Mouse (Mus musculus) heart, embryonic 13.5 days (tissue): ENCODE data around the gene Pla2g4c. TPM values are rescaled to one million over a fixed set of nuclear protein-coding genes. Genes with fewer than 3 reads are reported as not detected.

Experiments
- ATAC-seq: fragments of 200-750 bp; cut with Nextera tagmentation; 2 replicates; pipeline ENCODE4 v1.8.0; 2017; ENCODE audit warnings: moderate TSS enrichment; ENCODE audit not compliant: insufficient number of reproducible peaks, low FRiP score, low TSS enrichment; ENCODE audit errors: extremely low read depth
- H3K27ac ChIP-seq: fragments of 300-500 bp; sonication (generic); replicated peaks from 2 replicates; pipeline ENCODE4 v1.5.1; 2015; ENCODE audit warnings: moderate library complexity, mild to moderate bottlenecking, inconsistent platforms
- H3K27me3 ChIP-seq: fragments of 300-500 bp; sonication (generic); replicated peaks from 2 replicates; pipeline ENCODE4 v1.6.1; 2015; ENCODE audit warnings: mild to moderate bottlenecking, inconsistent platforms
- H3K36me3 ChIP-seq: fragments of 300-500 bp; sonication (generic); 2 replicates; pipeline ENCODE4 v1.6.1; 2015; ENCODE audit warnings: mild to moderate bottlenecking, inconsistent platforms
- H3K4me1 ChIP-seq: fragments of 300-500 bp; sonication (generic); 2 replicates; pipeline ENCODE4 v1.6.1; 2015; ENCODE audit warnings: inconsistent platforms
- H3K4me2 ChIP-seq: fragments of 300-500 bp; sonication (generic); 2 replicates; pipeline ENCODE4 v1.6.1; 2015; ENCODE audit warnings: inconsistent platforms, mild to moderate bottlenecking, moderate library complexity
- H3K4me3 ChIP-seq: fragments of 300-500 bp; sonication (generic); 2 replicates; pipeline ENCODE4 v1.5.1; 2015; ENCODE audit warnings: moderate library complexity, mild to moderate bottlenecking, inconsistent platforms
- H3K9ac ChIP-seq: fragments of 300-500 bp; sonication (generic); 2 replicates; pipeline ENCODE4 v1.6.1; 2015; ENCODE audit warnings: inconsistent platforms, mild to moderate bottlenecking, moderate library complexity
- H3K9me3 ChIP-seq: fragments of 300-500 bp; sonication (generic); 2 replicates; pipeline ENCODE4 v1.6.1; 2016; ENCODE audit warnings: inconsistent platforms
- WGBS: fragments of 180-500 bp; shearing (Covaris S2); methylation state at CpG from one replicate; pipeline ENCODE4 v1.1.7; 2015; ENCODE audit warnings: mixed read lengths; 5-methylcytosine and 5-hydroxymethylcytosine counted together
- polyA plus RNA-seq: library from polyadenylated mRNA; unstranded; fragments of >200 nt; fragmentation: Nextera tagmentation; extraction: Ambion mirVana; gene quantifications from 2 replicates; pipeline ENCODE4 v1.2.1, GENCODE M21; 2015

The Pla2g4c gene
- polyA plus RNA-seq, 1 experiment from 2014 or later = 0.51 TPM

DNA sequence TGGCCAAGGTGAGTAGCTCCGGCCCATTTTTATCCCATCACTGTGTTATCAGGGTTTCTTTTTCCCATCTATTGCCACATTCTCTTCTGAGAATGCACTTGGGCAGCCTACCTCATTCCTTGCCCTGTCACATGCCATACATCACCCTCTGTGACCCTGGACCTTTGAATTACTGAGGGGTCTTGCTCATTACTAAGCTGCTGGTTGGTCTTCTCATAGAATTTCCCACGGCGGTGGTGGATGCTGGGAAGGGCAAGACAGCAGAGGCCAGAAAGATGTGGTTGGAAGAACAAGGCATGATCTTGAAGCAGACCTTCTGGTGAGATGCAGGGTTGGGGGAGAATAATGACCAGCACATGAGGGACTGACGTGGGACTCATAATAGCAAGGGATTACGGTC, 25.6 kb upstream of the Pla2g4c start:
- H3K4me2 ChIP-seq = no peak overlapping the region
- H3K27ac ChIP-seq = no peak overlapping the region
- 91% methylated on average over 5 of the region's 5 CpGs for WGBS
- no peaks in the 10 kb centered on the region for H3K9me3 ChIP-seq
- H3K27me3 ChIP-seq = no peaks in the 10 kb centered on the region
- ATAC-seq = no peak
- no peak overlapping the region for H3K4me3 ChIP-seq
- H3K36me3 ChIP-seq = peaks cover 100% of the 10 kb centered on the region
- no peak overlapping the region for H3K9ac ChIP-seq
- H3K4me1 ChIP-seq = no peaks in the 10 kb centered on the region

DNA sequence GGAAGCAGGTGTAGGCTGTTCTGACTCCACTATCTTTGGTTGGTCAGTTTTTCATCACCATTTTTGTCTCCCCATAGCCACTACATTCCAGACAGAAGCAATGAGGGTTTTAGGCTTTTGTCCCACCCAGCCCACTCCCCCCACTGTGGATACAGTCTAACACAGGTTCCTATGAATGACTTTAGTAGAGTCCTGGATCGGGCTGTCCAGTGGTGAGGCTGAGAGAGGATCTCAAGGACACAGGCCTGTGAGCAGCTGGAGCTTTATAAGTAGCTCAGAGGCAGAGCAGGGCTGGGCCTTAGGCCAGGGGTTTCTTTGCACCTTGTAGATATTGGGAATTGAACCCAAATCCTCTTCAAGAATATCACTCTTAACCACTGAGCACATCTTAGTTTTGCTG, 22.8 kb upstream of the Pla2g4c start:
- no peak overlapping the region for H3K9ac ChIP-seq
- no peak overlapping the region for H3K4me3 ChIP-seq
- H3K27ac ChIP-seq = no peak overlapping the region
- peaks cover 100% of the 10 kb centered on the region for H3K36me3 ChIP-seq
- WGBS = 81% methylated on average over 1 of the region's 1 CpGs
- no peak for ATAC-seq
- H3K27me3 ChIP-seq = no peaks in the 10 kb centered on the region
- no peaks in the 10 kb centered on the region for H3K9me3 ChIP-seq
- no peak overlapping the region for H3K4me2 ChIP-seq
- no peaks in the 10 kb centered on the region for H3K4me1 ChIP-seq

DNA sequence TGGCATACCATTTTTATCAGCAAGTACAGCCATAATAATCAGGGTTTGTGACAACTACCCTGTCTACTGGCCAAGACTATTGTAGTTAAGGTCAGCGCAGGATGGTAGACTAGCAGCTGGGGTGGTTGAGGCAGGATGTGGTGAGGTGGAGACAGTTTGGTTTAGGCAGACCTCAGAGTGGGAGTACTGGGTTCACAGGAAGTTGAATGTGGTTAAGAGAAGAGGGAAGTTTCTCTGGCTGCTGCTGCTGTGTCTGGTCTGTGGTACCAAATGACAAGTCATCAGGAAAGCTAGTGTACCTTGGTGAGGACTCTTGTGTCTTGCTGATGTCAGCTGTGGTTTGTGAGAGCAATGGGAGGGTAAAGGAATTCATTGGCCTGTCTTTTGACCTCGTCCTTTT, 21.7 kb upstream of the Pla2g4c start:
- no peaks in the 10 kb centered on the region for H3K4me1 ChIP-seq
- no peak overlapping the region for H3K27ac ChIP-seq
- H3K9ac ChIP-seq = no peak overlapping the region
- H3K27me3 ChIP-seq = no peaks in the 10 kb centered on the region
- H3K4me2 ChIP-seq = no peak overlapping the region
- peaks cover 100% of the 10 kb centered on the region for H3K36me3 ChIP-seq
- no peak overlapping the region for H3K4me3 ChIP-seq
- no peaks in the 10 kb centered on the region for H3K9me3 ChIP-seq
- ATAC-seq = no peak
- WGBS = 60% methylated on average over 2 of the region's 2 CpGs

DNA sequence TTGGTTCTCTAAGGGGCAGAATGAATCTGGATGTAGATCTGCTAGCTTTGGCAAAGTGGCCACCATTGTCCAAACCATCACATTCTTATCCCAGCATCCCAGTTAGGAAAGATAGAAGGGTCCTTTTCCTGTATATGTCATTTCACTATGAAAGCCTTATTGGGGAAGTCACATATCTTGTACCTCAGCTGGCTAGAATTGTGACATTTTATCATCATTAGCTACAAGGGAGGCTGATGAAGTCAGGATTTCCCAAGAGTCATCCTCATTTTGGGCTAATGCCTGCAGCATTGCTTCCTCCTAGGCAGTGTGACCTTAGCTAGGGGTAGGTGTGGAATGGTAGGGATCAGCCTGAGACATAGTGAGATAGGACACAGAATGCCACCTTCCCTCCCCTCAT, 21.1 kb upstream of the Pla2g4c start:
- no peaks in the 10 kb centered on the region for H3K9me3 ChIP-seq
- peaks cover 100% of the 10 kb centered on the region for H3K36me3 ChIP-seq
- no peak for ATAC-seq
- no peak overlapping the region for H3K9ac ChIP-seq
- no peak overlapping the region for H3K4me3 ChIP-seq
- no peak overlapping the region for H3K27ac ChIP-seq
- H3K4me1 ChIP-seq = no peaks in the 10 kb centered on the region
- no peaks in the 10 kb centered on the region for H3K27me3 ChIP-seq
- no peak overlapping the region for H3K4me2 ChIP-seq

DNA sequence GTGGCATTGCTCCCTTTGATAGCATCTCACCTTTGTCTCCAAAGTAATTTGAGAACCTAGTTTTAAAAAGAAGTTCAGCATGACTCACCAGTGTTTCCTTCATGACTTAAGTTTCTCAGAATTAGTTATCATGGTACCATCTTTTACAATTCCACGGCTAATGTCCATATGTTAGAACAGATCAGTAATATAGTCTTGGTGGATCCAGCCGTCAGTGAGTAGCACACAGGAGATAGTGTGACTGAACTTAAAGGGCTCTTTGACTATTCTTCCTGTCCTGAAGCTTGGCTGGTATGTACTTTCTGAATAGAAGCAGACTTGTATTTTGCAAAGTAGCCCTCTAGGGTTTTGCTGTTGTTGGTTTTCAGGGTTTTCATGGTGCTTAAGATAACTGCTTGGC, 15.0 kb upstream of the Pla2g4c start:
- no peak overlapping the region for H3K4me3 ChIP-seq
- H3K27ac ChIP-seq = no peak overlapping the region
- 81% methylated on average over 2 of the region's 2 CpGs for WGBS
- peaks cover 11% of the 10 kb centered on the region for H3K4me1 ChIP-seq
- ATAC-seq = no peak
- H3K4me2 ChIP-seq = no peak overlapping the region
- H3K9ac ChIP-seq = no peak overlapping the region
- peaks cover 94% of the 10 kb centered on the region for H3K36me3 ChIP-seq
- no peaks in the 10 kb centered on the region for H3K27me3 ChIP-seq
- no peaks in the 10 kb centered on the region for H3K9me3 ChIP-seq

DNA sequence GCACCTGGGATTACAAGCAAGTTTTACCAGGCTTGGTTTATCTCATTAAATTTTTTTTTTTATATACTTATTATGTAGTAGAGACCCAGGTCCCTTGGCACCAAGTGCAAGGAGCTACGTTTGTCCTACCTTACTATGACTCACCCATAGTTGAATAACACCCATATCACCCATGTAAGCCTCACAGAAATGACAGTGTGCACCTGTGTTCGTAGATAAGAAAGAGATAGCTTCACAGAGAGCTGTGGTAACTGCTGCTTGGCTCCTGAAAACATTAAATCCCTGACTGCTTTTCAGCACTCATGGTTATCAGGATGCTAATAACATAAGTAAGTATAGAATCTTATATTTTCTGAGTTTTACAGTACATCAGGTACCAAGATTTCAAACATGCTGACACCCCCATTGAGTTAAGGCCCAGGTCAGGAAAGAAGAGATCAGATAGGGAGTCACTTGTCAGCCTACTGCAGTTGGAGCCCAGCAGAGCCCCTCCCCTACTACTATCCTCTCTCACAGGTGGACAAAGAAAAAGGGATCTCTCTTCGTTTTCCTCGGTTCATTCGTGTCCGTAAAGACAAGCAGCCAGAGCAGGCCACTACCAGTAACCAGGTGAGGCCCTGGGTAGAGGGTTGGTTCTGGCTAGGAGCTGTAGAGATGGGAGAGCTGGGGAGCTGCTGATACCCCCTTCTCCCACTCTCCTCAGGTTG, 13.8 kb upstream of the Pla2g4c start:
- Histone ChIP-seq H3K9me3 (no peaks in the 10 kb centered on the region), H3K9ac (no peak overlapping the region), H3K4me2 (no peak overlapping the region), H3K27ac (no peak overlapping the region), H3K4me1 (peaks cover 11% of the 10 kb centered on the region), H3K36me3 (peaks cover 83% of the 10 kb centered on the region), H3K4me3 (no peak overlapping the region), H3K27me3 (no peaks in the 10 kb centered on the region)
- WGBS = 81% methylated on average over 6 of the region's 6 CpGs
- ATAC-seq = no peak

DNA sequence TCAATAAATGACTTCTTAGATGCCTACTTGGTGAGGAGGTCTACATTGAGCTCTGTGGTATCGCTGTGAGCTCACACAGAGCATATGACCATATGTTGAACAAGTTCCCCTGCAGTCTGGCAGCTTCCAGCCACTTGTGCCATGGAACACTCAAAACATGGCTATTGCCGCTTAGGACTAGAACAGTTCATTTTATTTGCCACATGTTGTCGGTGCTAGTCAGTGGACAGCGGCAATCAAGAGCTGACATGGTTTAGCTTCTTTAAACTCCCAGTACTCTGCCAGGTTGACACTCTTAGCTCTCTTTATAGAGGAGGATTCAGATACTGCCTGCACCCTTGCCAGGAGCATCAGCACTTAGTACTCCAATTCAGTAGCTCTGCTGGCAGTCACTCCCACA, 13.1 kb upstream of the Pla2g4c start:
- H3K27me3 ChIP-seq = no peaks in the 10 kb centered on the region
- no peak overlapping the region for H3K4me2 ChIP-seq
- H3K4me1 ChIP-seq = peaks cover 11% of the 10 kb centered on the region
- no peak overlapping the region for H3K4me3 ChIP-seq
- 90% methylated on average over 4 of the region's 4 CpGs for WGBS
- no peak for ATAC-seq
- no peaks in the 10 kb centered on the region for H3K9me3 ChIP-seq
- H3K27ac ChIP-seq = no peak overlapping the region
- H3K36me3 ChIP-seq = peaks cover 75% of the 10 kb centered on the region
- H3K9ac ChIP-seq = no peak overlapping the region

DNA sequence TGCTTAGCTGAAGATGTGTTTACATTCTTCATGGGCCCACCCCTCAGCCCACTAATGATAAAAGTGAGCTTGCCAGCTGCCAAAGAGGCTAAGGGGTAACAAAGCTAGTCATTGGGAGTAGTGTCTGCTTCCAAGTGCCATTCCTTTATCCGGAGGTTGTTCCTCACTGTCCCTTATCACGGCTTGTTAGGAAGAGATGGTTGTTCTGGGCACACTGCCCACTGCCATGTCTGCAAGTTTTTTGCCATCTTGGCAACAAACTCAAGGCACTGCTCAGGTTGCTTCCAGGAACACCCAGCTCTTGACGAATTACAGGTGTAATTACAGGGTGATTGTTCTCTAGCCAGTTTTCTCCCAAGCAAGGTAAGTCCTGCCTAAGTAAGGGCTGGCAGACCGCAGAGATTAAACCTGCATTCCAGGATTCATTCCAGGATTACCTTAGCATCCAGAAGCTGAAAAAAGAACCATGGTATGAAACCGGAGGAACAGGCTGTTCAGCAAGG, 10.3 kb upstream of the Pla2g4c start:
- ATAC-seq = no peak
- Histone ChIP-seq H3K9me3 (no peaks in the 10 kb centered on the region), H3K36me3 (peaks cover 48% of the 10 kb centered on the region), H3K27ac (no peak overlapping the region), H3K27me3 (no peaks in the 10 kb centered on the region), H3K4me1 (peaks cover 11% of the 10 kb centered on the region), H3K4me3 (no peak overlapping the region), H3K4me2 (no peak overlapping the region), H3K9ac (no peak overlapping the region)
- WGBS = 60% methylated on average over 5 of the region's 5 CpGs

DNA sequence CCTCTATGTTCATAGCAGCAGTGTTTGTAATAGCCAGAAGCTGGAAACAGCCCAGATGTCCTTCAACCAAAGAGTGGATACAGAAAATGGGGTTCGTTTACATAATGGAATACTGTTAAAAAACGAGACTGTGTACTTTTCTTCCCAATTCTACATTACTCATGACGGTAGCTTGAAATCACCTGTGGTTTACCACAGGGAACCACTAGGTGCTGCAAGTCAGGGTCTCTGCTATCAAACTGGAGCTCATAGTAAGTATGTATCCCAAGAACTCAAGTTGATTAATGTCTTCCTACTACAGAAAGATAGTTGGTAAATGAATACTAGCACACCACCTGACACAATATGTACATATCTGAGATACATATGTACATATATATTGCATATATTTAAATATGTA, 3.0 kb upstream of the Pla2g4c start:
- Histone ChIP-seq H3K9ac (no peak overlapping the region), H3K9me3 (no peaks in the 10 kb centered on the region), H3K36me3 (peaks cover 6% of the 10 kb centered on the region; the same call in 1 of the 2 replicates), H3K27me3 (no peaks in the 10 kb centered on the region), H3K4me1 (no peaks in the 10 kb centered on the region), H3K4me2 (no peak overlapping the region), H3K27ac (no peak overlapping the region), H3K4me3 (no peak overlapping the region)
- WGBS = 87% methylated on average over 3 of the region's 3 CpGs
- no peak for ATAC-seq

DNA sequence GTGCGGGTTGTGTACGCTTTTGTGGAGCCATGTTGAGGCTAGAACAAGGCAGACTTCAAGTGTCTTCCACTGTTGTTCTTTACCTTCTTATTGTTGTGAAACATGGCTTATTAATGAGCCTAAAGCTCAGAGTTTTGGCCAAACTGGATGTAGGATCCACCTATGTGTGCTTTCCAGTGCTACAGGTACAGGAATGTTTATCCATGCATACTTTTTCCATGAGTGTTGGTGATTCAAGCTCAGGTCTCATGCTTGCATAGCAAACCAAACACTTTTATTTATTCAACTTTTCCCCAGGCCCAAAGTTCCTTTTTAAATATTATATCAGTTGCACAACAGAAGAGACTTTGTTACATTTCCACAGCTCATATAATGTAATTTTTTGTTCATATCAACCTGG, 6.1 kb downstream of the Pla2g4c start:
- no peak overlapping the region for H3K4me2 ChIP-seq
- H3K4me3 ChIP-seq = no peak overlapping the region
- no peak for ATAC-seq
- WGBS = 96% methylated on average over 2 of the region's 2 CpGs
- H3K4me1 ChIP-seq = no peaks in the 10 kb centered on the region
- H3K36me3 ChIP-seq = peaks cover 26% of the 10 kb centered on the region
- H3K9me3 ChIP-seq = no peaks in the 10 kb centered on the region
- no peak overlapping the region for H3K9ac ChIP-seq
- no peak overlapping the region for H3K27ac ChIP-seq
- H3K27me3 ChIP-seq = no peaks in the 10 kb centered on the region

DNA sequence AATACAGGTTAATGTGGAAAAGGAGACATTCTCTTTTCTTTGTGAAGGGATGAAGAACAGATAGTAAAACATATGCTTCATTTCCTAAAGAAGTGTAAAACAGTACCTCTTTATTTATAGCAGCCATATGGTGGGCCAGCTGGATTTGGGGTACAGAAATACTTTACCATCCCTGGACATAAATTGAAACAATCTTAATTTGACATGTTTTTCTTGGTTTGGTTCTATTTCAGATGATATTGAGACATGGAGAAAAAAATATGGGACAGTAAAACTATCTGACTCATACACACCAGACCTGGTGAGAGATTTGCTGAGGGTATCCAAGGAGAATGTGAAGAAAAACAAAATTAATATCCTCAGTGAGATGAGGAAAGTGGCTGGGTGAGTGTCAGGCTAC, 31.5 kb downstream of the Pla2g4c start:
- Histone ChIP-seq H3K9ac (no peak overlapping the region), H3K36me3 (peaks cover 61% of the 10 kb centered on the region), H3K4me1 (no peaks in the 10 kb centered on the region), H3K27me3 (no peaks in the 10 kb centered on the region), H3K4me3 (no peak overlapping the region), H3K9me3 (peaks cover 16% of the 10 kb centered on the region; the same call in 1 of the 2 replicates), H3K27ac (no peak overlapping the region), H3K4me2 (no peak overlapping the region)
- ATAC-seq = no peak

DNA sequence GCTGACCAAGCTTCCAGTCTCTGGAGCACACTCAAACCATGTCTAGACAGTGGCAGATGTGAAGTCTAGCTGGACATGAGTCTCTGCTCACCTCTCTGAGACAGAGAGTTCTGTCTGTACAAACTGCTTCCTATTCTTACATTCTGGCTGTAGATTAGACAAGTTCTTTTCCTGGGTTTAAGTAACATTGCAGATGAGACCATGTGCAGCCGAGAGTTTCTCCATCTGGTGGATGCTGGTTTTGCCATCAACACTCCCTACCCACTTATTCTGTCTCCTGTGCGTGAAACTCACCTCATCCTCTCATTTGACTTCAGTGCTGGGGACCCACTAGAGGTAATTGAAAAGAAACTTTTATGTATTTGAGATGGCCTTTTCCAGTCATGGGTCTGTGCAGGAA, 56.1 kb downstream of the Pla2g4c start:
- no peaks in the 10 kb centered on the region for H3K9me3 ChIP-seq
- H3K4me1 ChIP-seq = no peaks in the 10 kb centered on the region
- ATAC-seq = no peak
- no peak overlapping the region for H3K27ac ChIP-seq
- H3K4me2 ChIP-seq = no peak overlapping the region
- no peaks in the 10 kb centered on the region for H3K27me3 ChIP-seq
- no peaks in the 10 kb centered on the region for H3K36me3 ChIP-seq
- no peak overlapping the region for H3K4me3 ChIP-seq
- WGBS = 70% methylated on average over 2 of the region's 2 CpGs
- H3K9ac ChIP-seq = no peak overlapping the region
